Mouse (Mus musculus) left cerebral cortex, postnatal 36 days (tissue): Measurements from ENCODE around the gene Timeless. TPM values are rescaled to one million over a fixed set of nuclear protein-coding genes. Genes with fewer than 3 reads are reported as not detected.
"Not testable (repeated sequence)": the region's sequence is repeated elsewhere in the genome, so short reads cannot be mapped to it uniquely, and the experiment has no call there.

ENCODE experiments used
- DNase-seq, 2 experiments: peaks; one replicate each; pipeline ENCODE4 v3.0.0; 2021 to 2022; ENCODE audit warnings: low spot score in 2 of 2, mixed read lengths in 1 of 2
- intact Hi-C: fragments of 180-260 bp; cut with DNase I; formaldehyde crosslinking; loops from one replicate; pipeline ENCODE4 v1.15.1; 2025
- total RNA-seq, 2 experiments: library from RNA; stranded (reverse); gene quantifications; 2 replicates each; pipeline ENCODE4 v1.2.3; 2021

The Timeless gene
- total RNA-seq = 1 to 10 TPM; 5.6 to 5.9 TPM

DNA sequence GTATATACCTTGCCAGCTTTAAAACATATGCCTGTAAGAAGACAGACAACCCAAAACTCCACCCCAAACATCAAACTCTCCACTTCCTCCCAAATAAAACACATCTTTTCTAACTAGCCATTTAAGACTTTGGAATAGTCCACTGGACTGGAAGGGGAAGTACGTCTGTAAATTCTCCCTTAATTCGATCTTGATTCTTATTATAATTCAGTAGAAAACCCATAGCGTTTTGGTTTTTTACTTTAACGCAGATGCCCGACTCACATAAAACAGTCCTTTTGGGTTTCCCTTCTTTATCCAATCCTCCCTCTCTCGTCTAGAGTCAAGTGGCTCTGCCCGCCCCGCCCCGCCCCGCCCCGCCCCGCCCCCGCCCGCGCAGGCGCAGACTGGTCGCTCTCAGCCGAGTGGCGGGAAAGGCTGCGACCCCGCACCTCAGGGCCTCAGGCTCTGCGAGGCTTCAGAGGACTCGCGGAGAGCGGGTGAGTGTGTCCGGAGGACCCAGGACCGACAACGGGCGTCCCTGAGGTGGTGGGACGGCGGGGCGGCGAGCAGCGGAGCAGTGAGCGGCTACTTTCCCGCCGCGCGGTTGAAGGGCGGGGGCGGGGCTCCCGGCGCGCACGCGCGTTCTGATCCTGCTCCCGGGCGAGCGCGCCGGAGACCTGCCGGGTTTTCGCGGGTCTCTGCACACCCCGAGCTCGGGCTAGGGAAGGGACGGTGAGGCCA is at the start of gene Timeless:
Gene Timeless, plus strand, starts transcription at position 369 of the 723 bp plus-strand sequence.
- intact Hi-C loops = loop anchor here (1.0 kb wide), 1 partner anchor 19 kb away; no protein-coding TSS in a partner anchor
- peak; percentile 84 to 90 for DNase-seq

GRCm38 (mm10) chr10:128184296-128184695 is 47.6 kb upstream of the Timeless start:
- no peak for DNase-seq
- intact Hi-C loops = loop anchor here (10.0 kb wide), 1 partner anchor 159 kb away; no protein-coding TSS in a partner anchor

DNA sequence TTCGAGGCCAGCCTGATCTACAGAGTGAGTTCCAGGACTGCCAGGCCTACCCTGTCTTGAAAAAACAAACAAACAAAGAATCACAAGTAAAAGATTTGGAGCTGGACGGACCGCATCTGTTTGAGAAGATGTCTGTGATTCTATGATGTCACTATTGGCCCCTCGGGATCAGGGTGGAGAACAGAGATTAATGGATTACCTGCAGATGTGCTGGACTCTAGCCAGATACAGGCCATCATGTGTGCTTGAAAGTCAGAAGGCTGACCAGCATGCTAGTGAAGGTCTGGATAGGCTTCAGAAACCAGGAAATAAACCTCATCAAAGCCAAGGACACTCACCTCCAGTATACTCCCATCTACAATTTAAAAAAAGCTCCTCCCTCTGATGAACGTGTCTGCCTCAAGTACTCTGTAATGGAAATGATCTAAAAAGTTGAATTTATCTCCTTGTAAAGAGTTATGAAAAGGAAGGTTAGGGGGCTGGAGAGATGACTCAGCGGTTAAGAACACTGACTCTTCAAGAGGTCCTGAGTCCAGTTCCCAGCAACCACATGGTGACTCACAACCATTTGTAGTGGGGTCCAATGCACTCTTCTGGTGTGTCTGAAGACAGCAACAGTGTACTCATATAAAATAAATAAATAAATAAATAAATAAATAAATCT is 46.5 kb upstream of the Timeless start:
- intact Hi-C loops = loop anchor here (10.0 kb wide), 1 partner anchor 161 kb away; no protein-coding TSS in a partner anchor

GRCm38 (mm10) chr10:128185959-128186358 is 45.9 kb upstream of the Timeless start:
- DNase-seq = peak; percentile 58 to 63
- intact Hi-C loops = loop anchor here (1.0 to 10.0 kb wide), 3 partner anchors 46 to 161 kb away; partner anchors contain the start of gene Baz2a

More for the DNA sequence above, 46.5 kb upstream of the Timeless start:
- no peak for DNase-seq

GRCm38 (mm10) chr10:128187181-128187605 is 44.7 kb upstream of the Timeless start:
- intact Hi-C loops = loop anchor here (10.0 kb wide), 1 partner anchor 162 kb away; no protein-coding TSS in a partner anchor
- DNase-seq = no peak

GRCm38 (mm10) chr10:128188242-128188877 is 43.5 kb upstream of the Timeless start:
- intact Hi-C loops = loop anchor here (10.0 kb wide), 1 partner anchor 164 kb away; no protein-coding TSS in a partner anchor
- peak; percentile 38 to 70 for DNase-seq

GRCm38 (mm10) chr10:128191472-128191871 is 40.4 kb upstream of the Timeless start:
- intact Hi-C loops = no loop called here
- no peak for DNase-seq

GRCm38 (mm10) chr10:128192030-128192766 is 39.7 kb upstream of the Timeless start:
- intact Hi-C loops, DNase-seq: not testable (repeated sequence)

GRCm38 (mm10) chr10:128193113-128193512 is 38.8 kb upstream of the Timeless start:
- intact Hi-C loops = no loop called here
- no peak for DNase-seq

- intact Hi-C loops = no loop called here
- DNase-seq = peak; percentile 97
These were observed 37.8 kb upstream of the Timeless start, which contains the start of gene Gls2 for GRCm38 (mm10) chr10:128194024-128194550. TSS of gene Gls2 (plus strand) at chr10:128194457.

GRCm38 (mm10) chr10:128194551-128195461 is 37.1 kb upstream of the Timeless start:
- intact Hi-C loops = no loop called here
- peak; percentile 46 to 79 for DNase-seq

- DNase-seq = no peak
- intact Hi-C loops = no loop called here
These were observed 30.0 kb upstream of the Timeless start for GRCm38 (mm10) chr10:128201856-128202255.

DNA sequence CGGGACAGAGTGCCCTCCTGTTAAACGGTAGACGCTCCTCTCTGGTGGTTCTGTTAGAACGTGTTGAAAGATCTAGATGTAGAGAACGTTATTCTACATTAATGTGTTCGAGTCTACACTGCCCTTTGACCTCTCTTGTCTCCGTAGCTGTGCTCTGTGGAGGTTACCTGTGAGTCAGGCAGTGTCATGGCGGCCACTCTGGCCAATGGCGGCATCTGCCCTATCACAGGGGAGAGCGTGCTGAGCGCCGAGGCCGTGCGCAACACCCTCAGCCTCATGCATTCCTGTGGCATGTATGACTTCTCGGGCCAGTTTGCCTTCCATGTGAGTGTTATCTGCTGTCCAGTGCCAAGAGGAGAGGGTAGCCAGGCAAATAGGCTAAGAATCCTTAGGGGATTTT is 26.9 kb upstream of the Timeless start:
- DNase-seq = no peak
- intact Hi-C loops = no loop called here

GRCm38 (mm10) chr10:128208326-128208725 is 23.5 kb upstream of the Timeless start:
- intact Hi-C loops = no loop called here
- DNase-seq = no peak

DNA sequence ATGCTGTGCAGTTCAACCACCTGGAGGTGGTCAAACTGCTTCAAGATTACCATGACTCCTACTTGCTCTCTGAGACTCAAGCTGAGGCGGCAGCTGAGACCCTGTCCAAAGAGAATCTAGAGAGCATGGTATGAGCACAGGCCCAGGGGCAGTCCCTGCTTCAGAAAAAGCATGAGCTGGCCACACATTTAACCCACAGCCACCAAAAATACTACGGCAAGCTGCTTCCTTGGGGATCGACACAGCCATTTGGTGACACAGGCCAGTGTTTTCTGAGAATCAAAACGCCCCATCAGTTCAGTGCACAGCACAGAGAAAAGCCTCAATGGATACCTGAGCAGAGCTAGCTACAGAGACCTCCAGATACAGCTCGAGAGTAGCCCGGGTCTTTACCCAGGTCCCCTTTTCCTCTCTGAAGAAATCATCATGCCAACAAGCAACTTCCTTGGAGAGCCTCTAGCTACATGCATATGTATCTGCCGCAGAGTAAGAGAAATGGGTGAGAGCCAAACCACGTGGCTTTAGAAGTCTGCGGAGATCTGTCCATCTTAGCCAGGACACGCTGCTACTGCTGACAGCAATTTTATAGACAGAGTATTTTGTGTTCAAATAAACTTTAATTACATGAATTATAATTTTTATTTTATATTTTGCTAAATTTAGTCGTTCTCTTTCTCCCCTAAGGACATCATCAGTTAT is 22.4 kb upstream of the Timeless start:
- intact Hi-C loops = loop anchor here (10.0 kb wide), 1 partner anchor 245 kb away; the partner anchor contains the start of gene Smarcc2
- no peak for DNase-seq

- intact Hi-C loops = loop anchor here (10.0 kb wide), 1 partner anchor 245 kb away; the partner anchor contains the start of gene Smarcc2
- no peak for DNase-seq
These were observed 21.7 kb upstream of the Timeless start for GRCm38 (mm10) chr10:128210131-128210530.

DNA sequence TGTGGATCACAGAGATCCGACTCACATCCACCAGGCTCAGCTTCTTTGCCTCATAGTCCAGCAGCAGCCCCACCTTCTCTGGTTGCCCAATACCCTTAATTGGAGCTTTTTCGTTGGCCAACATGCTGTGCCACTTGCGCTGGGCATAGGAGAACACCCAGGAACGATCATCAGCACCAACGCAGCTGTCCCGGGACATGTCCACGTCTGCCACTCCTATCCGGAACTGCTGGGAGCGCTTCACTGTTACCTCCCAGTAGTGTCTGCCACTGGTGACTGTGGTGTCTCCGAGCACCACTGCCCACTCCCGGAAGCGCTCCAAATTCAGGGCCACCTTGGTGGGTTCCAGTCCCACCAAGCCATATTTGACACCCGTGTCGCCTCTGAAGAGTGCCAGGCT is 20.9 kb upstream of the Timeless start:
- intact Hi-C loops = loop anchor here (10.0 kb wide), 1 partner anchor 244 kb away; the partner anchor contains the start of gene Smarcc2
- DNase-seq = peak in 1 of 2 experiments; percentile 18
